Mouse (Mus musculus) liver, embryonic 11.5 days (tissue): Measurements from ENCODE around the gene Maml2. TPM values are rescaled to one million over a fixed set of nuclear protein-coding genes. Genes with fewer than 3 reads are reported as not detected.
A peak's percentile ranks its signal among the peaks of the same experiment; 100 is the strongest.

Experiments
- ATAC-seq: fragments of 200-750 bp; cut with Nextera tagmentation; replicated peaks from 2 replicates; pipeline ENCODE4 v1.8.0; 2017; ENCODE audit warnings: moderate number of reproducible peaks, mild to moderate bottlenecking, moderate TSS enrichment, moderate library complexity; ENCODE audit not compliant: low FRiP score
- DNase-seq: peaks from one replicate; pipeline ENCODE4 v3.0.0-alpha.2; 2017; ENCODE audit warnings: low spot score
- H3K27ac ChIP-seq: fragments of 300-500 bp; sonication (generic); 2 replicates; pipeline ENCODE4 v1.5.1; 2014; ENCODE audit warnings: mild to moderate bottlenecking, low read depth, low read length, control low read depth
- H3K27me3 ChIP-seq: fragments of 300-500 bp; sonication (generic); replicated peaks from 2 replicates; pipeline ENCODE4 v1.6.1; 2014; ENCODE audit warnings: low read length, mixed read lengths; ENCODE audit not compliant: control insufficient read depth, insufficient read depth
- H3K36me3 ChIP-seq: fragments of 300-500 bp; sonication (generic); 2 replicates; pipeline ENCODE4 v1.6.1; 2014; ENCODE audit warnings: mild to moderate bottlenecking, low read length, moderate library complexity, mixed read lengths; ENCODE audit not compliant: control insufficient read depth, insufficient read depth
- H3K4me1 ChIP-seq: fragments of 300-500 bp; sonication (generic); replicated peaks from 2 replicates; pipeline ENCODE4 v1.6.1; 2014; ENCODE audit warnings: low read length, mixed read lengths; ENCODE audit not compliant: control insufficient read depth, insufficient read depth
- H3K4me2 ChIP-seq: fragments of 300-500 bp; sonication (generic); 2 replicates; pipeline ENCODE4 v1.6.1; 2014; ENCODE audit warnings: mild to moderate bottlenecking, control low read depth, moderate library complexity
- H3K4me3 ChIP-seq: fragments of 300-500 bp; sonication (generic); 2 replicates; pipeline ENCODE4 v1.5.1; 2014; ENCODE audit warnings: low read depth, low read length, control low read depth
- H3K9ac ChIP-seq: fragments of 300-500 bp; sonication (generic); 2 replicates; pipeline ENCODE4 v1.6.1; 2014; ENCODE audit warnings: low read depth, low read length, control low read depth
- H3K9me3 ChIP-seq: fragments of 300-500 bp; sonication (generic); 2 replicates; pipeline ENCODE4 v1.6.1; 2016; ENCODE audit warnings: low read length, inconsistent platforms, mixed read lengths; ENCODE audit not compliant: control insufficient read depth
- WGBS: fragments of 180-500 bp; shearing (Covaris S2); extraction: QIAGEN DNeasy Blood & Tissue Kit; methylation state at CpG from one replicate; pipeline ENCODE4 v1.1.7; 2014; 5-methylcytosine and 5-hydroxymethylcytosine counted together
- polyA plus RNA-seq: library from polyadenylated mRNA; unstranded; fragments of >200 nt; fragmentation: Nextera tagmentation; extraction: Ambion mirVana; gene quantifications from 2 replicates; pipeline ENCODE4 v1.2.1, GENCODE M21; 2014

Maml2 gene
- polyA plus RNA-seq, 1 experiment from 2014 or later, result 3.4 TPM

GRCm38 (mm10) chr9:13598596-13599333 lies 301.0 kb downstream of the Maml2 start:
- Histone ChIP-seq H3K4me1 (peaks cover 19% of the 10 kb centered on the region; the same call in 1 of the 2 replicates), H3K27ac (no peak overlapping the region), H3K9me3 (no peaks in the 10 kb centered on the region), H3K9ac (no peak overlapping the region), H3K4me2 (no peak overlapping the region), H3K27me3 (no peaks in the 10 kb centered on the region), H3K36me3 (no peaks in the 10 kb centered on the region), H3K4me3 (no peak overlapping the region)
- ATAC-seq (peak; percentile 95), DNase-seq (no peak)
- WGBS, result 49% methylated on average over 4 of the region's 4 CpGs

GRCm38 (mm10) chr9:13599334-13599614 lies 301.5 kb downstream of the Maml2 start:
- Histone ChIP-seq H3K9ac (no peak overlapping the region), H3K4me2 (no peak overlapping the region), H3K9me3 (no peaks in the 10 kb centered on the region), H3K27ac (no peak overlapping the region), H3K4me1 (peaks cover 19% of the 10 kb centered on the region; the same call in 1 of the 2 replicates), H3K4me3 (no peak overlapping the region), H3K27me3 (no peaks in the 10 kb centered on the region), H3K36me3 (no peaks in the 10 kb centered on the region)
- DNase-seq (no peak), ATAC-seq (no peak)
- 60% methylated on average over 3 of the region's 3 CpGs for WGBS

GRCm38 (mm10) chr9:13599800-13600199 lies 302.0 kb downstream of the Maml2 start:
- DNase-seq (no peak), ATAC-seq (no peak)
- Histone ChIP-seq H3K36me3 (no peaks in the 10 kb centered on the region), H3K9me3 (no peaks in the 10 kb centered on the region), H3K4me2 (no peak overlapping the region), H3K27ac (no peak overlapping the region), H3K4me3 (no peak overlapping the region), H3K9ac (no peak overlapping the region), H3K4me1 (peaks cover 19% of the 10 kb centered on the region; the same call in 1 of the 2 replicates), H3K27me3 (no peaks in the 10 kb centered on the region)
- 84% methylated on average over 6 of the region's 6 CpGs for WGBS

DNA sequence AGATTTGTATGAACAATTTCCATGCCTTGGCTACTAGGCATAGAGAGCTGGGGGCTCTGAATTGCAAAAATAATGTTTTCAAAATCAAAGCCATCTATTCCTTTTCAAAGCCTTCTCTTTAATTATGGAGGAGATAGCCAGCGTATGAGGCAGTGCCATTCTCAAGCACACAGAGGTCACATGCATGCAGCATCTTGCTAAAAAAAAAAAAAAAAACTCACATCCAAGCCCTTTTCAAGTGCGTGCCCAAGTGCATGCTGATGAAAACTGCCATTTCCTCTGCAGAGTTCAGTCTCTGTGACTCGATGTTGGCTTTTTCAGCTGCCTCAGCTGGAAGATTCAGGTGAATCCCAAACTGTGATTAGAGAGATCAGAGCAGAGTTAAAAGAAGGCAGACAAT lies 304.0 kb downstream of the Maml2 start:
- 77% methylated on average over 3 of the region's 3 CpGs for whole genome bisulfite sequencing
- no peak for ATAC-seq

DNA sequence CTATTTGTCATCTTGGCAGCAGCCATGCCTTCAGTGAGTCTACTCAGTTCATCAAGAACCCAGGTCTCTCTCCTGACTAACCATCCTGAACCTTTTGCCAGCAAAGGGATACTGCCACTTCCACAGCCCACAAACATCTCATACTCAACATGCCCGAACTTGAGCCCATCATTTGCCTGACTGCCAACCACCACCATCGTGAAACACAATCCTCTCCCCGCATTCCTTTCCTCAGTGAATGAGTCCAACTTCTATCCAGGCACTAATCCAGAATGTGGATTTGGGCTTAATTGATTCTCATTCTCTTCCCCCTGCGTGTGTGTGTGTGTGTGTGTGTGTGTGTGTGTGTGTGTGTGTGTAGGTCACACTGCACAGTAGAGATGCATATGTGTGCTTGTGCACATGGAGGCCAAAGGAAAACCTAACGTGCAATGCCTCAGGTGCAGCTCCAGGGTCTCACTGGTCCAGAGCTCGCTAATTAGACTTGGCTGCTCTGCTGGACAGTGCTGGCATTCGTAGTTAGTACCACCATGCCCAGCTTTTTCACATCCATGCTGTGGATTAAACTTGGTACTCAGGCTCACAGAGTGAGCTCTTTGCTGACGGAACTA lies 305.9 kb downstream of the Maml2 start:
- DNase-seq (no peak), ATAC-seq (no peak)
- no peaks in the 10 kb centered on the region for H3K27me3 ChIP-seq
- H3K4me2 ChIP-seq, result no peak overlapping the region
- H3K9ac ChIP-seq, result no peak overlapping the region
- WGBS, result 89% methylated on average over 8 of the region's 8 CpGs
- H3K27ac ChIP-seq, result no peak overlapping the region
- no peaks in the 10 kb centered on the region for H3K9me3 ChIP-seq
- no peak overlapping the region for H3K4me3 ChIP-seq
- peaks cover 7% of the 10 kb centered on the region; the same call in 1 of the 2 replicates for H3K4me1 ChIP-seq
- no peaks in the 10 kb centered on the region for H3K36me3 ChIP-seq

More for the DNA sequence above, 304.0 kb downstream of the Maml2 start:
- H3K4me2 ChIP-seq, result no peak overlapping the region
- no peak overlapping the region for H3K9ac ChIP-seq
- H3K27ac ChIP-seq, result no peak overlapping the region
- no peak overlapping the region for H3K4me3 ChIP-seq
- peaks cover 17% of the 10 kb centered on the region; the same call in 1 of the 2 replicates for H3K4me1 ChIP-seq
- no peaks in the 10 kb centered on the region for H3K9me3 ChIP-seq
- DNase-seq, result no peak
- no peaks in the 10 kb centered on the region for H3K36me3 ChIP-seq
- no peaks in the 10 kb centered on the region for H3K27me3 ChIP-seq

DNA sequence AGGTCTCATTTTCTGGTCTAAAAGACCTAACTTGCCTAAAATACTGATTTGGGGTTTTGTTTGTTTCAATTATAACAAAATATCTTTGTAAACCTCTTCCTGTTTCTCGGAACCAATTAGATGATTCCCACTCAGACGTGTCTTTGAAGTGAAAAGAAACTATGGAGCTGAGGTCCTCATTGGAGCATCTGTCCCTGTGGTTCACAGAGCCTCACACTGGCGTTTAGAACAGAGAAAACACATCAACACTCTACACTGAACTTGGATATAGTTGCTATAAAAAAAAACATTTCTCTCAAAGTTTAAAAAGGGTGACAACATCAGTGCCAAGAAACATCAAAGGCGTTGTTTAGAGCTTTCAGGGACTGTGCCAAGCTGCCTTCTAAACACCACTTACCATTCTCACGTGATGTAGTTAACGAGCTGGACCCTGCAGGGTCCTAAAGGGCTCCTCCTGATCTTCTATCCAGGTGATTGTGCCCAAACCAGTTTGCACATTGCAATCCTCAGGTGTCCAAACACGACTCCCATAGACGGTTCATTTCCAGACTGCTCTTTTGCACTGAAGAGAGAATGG lies 309.9 kb downstream of the Maml2 start:
- ATAC-seq, result no peak
- WGBS, result 75% methylated on average over 8 of the region's 8 CpGs
- Histone ChIP-seq H3K4me1 (no peaks in the 10 kb centered on the region), H3K27me3 (no peaks in the 10 kb centered on the region), H3K4me3 (no peak overlapping the region), H3K36me3 (no peaks in the 10 kb centered on the region), H3K9me3 (no peaks in the 10 kb centered on the region), H3K4me2 (no peak overlapping the region), H3K27ac (no peak overlapping the region), H3K9ac (no peak overlapping the region)
- no peak for DNase-seq

- DNase-seq (no peak), ATAC-seq (no peak)
- Histone ChIP-seq H3K9ac (no peak overlapping the region), H3K27me3 (no peaks in the 10 kb centered on the region), H3K4me2 (no peak overlapping the region), H3K4me1 (no peaks in the 10 kb centered on the region), H3K36me3 (no peaks in the 10 kb centered on the region), H3K4me3 (no peak overlapping the region), H3K9me3 (no peaks in the 10 kb centered on the region), H3K27ac (no peak overlapping the region)
- 35% methylated on average over 3 of the region's 3 CpGs for WGBS
Observed at GRCm38 (mm10) chr9:13608532-13609071, 310.8 kb downstream of the Maml2 start.

- H3K4me1 ChIP-seq, result no peaks in the 10 kb centered on the region
- ATAC-seq, result no peak
- H3K9ac ChIP-seq, result no peak overlapping the region
- H3K4me3 ChIP-seq, result no peak overlapping the region
- no peak overlapping the region for H3K27ac ChIP-seq
- 85% methylated on average over 3 of the region's 3 CpGs for WGBS
- no peaks in the 10 kb centered on the region for H3K27me3 ChIP-seq
- no peak overlapping the region for H3K4me2 ChIP-seq
- DNase-seq, result no peak
- no peaks in the 10 kb centered on the region for H3K36me3 ChIP-seq
- no peaks in the 10 kb centered on the region for H3K9me3 ChIP-seq
Observed at GRCm38 (mm10) chr9:13611561-13611960, 313.8 kb downstream of the Maml2 start.
